Mouse (Mus musculus) neutrophil, adult 5-6 weeks (primary cell): ENCODE results near the gene Mical3. TPM values are rescaled to one million over a fixed set of nuclear protein-coding genes. Genes with fewer than 3 reads are reported as not detected.

Experiments used
- ATAC-seq: fragments of 151-379, 151-347 bp; 2 replicates; pipeline ENCODE4 v1.8.0; 2017; ENCODE audit warnings: mild to moderate bottlenecking, moderate TSS enrichment; ENCODE audit not compliant: insufficient number of reproducible peaks, poor library complexity, low FRiP score, severe bottlenecking; ENCODE audit errors: extremely low read depth
- total RNA-seq: library from RNA; stranded (forward); fragments of 200-1000 nt; gene quantifications from 2 replicates; pipeline ENCODE4 v1.2.3, GENCODE M21; 2017

Gene Mical3
- total RNA-seq, 1 experiment from 2014 or later, result 13.6 TPM

GRCm38 (mm10) chr6:121117971-121118755 is 12.6 kb downstream of the Mical3 start:
- no peak for ATAC-seq

- no peak for ATAC-seq
These were observed 13.7 kb downstream of the Mical3 start for GRCm38 (mm10) chr6:121117142-121117541.

- no peak for ATAC-seq
These were observed 14.4 kb downstream of the Mical3 start for GRCm38 (mm10) chr6:121116434-121116833.

GRCm38 (mm10) chr6:121111448-121112055 is 19.2 kb downstream of the Mical3 start:
- ATAC-seq, result no peak

GRCm38 (mm10) chr6:121109998-121110603 is 20.7 kb downstream of the Mical3 start:
- peak; percentile 77 for ATAC-seq

- no peak for ATAC-seq
These were observed 21.4 kb downstream of the Mical3 start for GRCm38 (mm10) chr6:121109181-121109981.

- ATAC-seq, result no peak
These were observed 22.7 kb downstream of the Mical3 start for GRCm38 (mm10) chr6:121108075-121108474.

GRCm38 (mm10) chr6:121106711-121107405 is 23.9 kb downstream of the Mical3 start:
- no peak for ATAC-seq

GRCm38 (mm10) chr6:121105726-121106125 is 25.1 kb downstream of the Mical3 start:
- no peak for ATAC-seq

- ATAC-seq, result no peak
These were observed 27.2 kb downstream of the Mical3 start for GRCm38 (mm10) chr6:121103406-121104171.

- ATAC-seq, result no peak
These were observed 27.9 kb downstream of the Mical3 start for GRCm38 (mm10) chr6:121102941-121103340.

GRCm38 (mm10) chr6:121102084-121102483 is 28.7 kb downstream of the Mical3 start:
- no peak for ATAC-seq

GRCm38 (mm10) chr6:121101201-121101600 is 29.6 kb downstream of the Mical3 start:
- ATAC-seq, result no peak

GRCm38 (mm10) chr6:121099831-121100230 is 31.0 kb downstream of the Mical3 start:
- ATAC-seq, result no peak

- ATAC-seq, result no peak
These were observed 31.6 kb downstream of the Mical3 start for GRCm38 (mm10) chr6:121099228-121099608.

GRCm38 (mm10) chr6:121098511-121099227 is 32.1 kb downstream of the Mical3 start:
- ATAC-seq, result no peak

GRCm38 (mm10) chr6:121098109-121098508 is 32.7 kb downstream of the Mical3 start:
- no peak for ATAC-seq
